Mouse (Mus musculus) cerebellum, postnatal 14 days (tissue): Measurements from ENCODE around the gene Sec31b.

ENCODE experiments used
- DNase-seq, 2 experiments: peaks; one replicate each; pipeline ENCODE4 v3.0.0; 2021; ENCODE audit warnings: mixed read lengths in 2 of 2

The Sec31b gene

DNA sequence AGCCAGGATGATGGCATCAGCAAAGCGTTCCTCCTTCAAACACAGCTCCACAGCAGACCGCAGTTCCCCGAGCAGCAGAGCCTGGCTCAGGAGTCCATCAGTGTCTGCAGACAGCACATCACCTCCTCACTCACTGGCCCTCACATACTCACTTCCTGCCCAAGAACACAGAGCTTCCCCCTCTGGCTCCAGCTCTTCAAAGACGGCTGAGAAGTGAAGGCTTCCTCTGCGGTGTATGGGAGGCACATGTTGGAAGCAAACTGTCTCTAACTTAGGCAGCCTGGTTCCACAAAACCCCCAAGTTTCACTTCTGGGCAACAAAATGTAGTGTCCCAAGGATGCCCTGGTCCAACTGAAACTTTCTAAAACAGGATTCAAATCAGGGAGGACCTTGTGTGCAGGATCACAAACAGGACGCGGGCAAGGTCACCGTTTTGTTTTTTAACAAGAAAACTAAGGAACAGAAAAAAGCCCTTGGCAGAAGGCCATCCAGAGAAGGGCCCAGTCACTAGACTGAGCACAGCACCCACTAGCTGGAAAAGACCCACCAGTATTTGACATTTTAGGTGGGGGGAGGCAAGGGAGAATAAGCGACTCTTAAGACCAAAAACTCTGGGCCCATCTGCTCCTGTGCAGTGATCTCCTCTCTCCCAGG lies 20.0 kb downstream of the Sec31b start:
- DNase-seq = no peak

DNA sequence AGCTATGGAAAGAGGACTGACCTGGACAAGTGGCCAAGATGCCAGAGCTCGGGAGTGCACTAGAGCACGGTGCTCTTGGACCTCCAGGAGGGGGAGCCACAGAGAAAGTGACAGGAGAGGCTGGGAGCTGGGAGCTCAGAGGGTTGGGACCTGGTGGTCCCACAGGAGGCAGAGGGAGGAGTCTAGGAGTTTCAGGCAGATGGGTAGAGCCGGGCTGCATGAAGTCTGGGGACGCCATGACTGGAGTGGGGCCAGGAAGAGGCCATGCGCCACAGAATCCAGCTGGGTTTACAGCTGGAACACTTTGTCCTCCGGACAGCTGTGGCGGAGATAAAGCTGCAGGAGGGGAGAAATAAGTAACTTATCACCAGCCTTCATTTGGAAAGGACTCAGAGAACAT lies 26.5 kb downstream of the Sec31b start:
- peak in 1 of 2 experiments; percentile 27 for DNase-seq

DNA sequence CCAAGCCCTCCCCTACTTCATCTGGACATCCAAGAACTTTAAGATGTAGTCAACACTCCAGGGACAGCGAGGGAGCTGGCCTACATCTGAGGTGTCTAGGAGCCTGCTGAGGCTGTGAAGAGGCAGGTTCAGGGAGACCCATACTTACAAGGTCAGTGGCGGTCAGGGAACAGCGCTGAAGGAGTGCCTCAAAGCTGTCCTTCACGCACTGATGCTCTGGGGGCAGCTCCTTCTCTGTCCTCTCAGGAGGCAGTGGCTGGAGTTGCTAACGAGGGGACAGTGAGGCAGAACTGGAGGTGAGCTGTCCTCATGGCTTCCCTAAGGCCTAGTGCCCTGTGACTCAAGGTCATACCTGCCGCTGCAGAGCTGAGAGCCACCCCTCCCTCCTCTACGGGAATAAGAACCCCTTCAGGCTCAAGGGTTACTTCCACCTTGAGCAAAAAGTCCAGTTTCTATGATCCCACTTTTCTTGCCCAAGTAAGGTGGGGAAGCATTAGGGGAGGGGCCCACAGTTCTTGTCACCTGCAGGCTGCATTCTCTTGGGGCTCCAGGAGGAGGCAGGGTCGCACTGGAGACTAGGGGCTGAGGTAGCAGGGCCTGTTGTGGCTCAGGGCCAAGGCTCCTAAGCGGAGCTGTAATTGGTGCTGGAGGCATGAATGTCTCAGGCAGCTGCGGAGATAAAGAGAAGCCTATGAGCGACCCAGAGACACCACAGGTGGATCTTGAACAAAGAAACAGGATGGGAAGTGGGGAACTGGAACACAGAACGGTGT lies 27.5 kb downstream of the Sec31b start:
- peak in 1 of 2 experiments; percentile 30 for DNase-seq

DNA sequence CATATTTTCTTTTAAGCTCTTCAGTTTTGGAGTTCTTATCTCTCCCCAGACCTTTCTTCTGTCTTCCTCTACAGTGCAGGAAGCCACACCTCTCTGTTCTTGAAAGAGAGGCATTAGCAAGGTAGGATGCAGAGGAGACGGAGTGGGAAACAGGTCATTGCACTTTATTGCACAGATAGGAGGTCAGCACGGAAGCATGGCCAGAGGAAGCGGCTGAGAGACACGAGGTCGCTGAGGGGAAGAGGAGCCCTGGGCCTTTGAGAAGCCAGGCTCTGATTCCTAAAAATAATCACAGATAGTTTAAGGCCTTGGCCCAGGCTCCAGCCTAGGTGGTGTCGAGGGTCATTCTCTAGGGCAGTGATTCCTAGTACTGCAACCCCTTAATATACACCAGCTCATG lies 29.9 kb downstream of the Sec31b start:
- DNase-seq = no peak

DNA sequence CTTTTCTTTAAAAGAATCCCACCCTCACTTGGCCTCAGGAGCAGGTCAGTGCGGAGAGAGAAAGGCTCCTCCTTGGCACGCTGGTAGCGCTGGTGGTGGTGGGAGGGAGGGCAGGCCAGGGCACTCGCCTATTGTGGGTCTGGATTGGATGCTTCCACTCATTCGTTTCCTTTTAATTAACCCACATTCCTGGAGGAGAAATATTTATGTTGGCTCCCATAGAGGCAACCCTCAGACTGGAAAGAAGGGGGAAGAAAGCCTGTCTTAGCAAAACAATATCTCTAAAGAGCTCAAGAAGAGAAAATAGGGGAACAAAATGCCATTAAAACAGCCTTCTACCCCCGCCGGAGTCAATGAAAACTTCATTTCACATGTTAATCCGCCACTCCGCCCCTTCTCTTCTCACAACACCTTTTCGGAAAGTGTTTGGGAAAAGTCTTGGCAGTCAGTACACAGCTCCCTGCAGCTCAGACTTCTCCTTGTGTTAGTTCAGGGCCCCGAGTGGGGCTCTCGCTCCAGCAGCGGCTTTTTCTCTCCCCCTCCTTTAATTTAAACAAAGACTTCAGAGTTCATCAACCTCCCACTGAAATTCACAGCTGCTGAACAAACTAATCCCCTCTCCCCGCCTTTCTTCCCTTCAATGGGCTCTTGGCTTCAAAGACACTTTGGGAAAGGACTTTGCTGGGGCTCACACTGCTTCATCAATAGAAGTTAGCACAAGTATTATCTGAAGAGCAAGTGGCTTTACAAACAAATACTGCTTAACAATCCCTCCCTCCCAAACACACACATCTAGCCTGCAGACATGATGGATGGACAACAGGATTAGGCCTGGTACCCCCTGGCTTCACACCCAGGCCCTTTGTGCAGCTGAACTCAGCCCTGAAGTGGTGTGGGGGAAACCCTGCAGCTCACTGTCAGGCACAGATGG lies 30.9 kb downstream of the Sec31b start:
- no peak for DNase-seq

DNA sequence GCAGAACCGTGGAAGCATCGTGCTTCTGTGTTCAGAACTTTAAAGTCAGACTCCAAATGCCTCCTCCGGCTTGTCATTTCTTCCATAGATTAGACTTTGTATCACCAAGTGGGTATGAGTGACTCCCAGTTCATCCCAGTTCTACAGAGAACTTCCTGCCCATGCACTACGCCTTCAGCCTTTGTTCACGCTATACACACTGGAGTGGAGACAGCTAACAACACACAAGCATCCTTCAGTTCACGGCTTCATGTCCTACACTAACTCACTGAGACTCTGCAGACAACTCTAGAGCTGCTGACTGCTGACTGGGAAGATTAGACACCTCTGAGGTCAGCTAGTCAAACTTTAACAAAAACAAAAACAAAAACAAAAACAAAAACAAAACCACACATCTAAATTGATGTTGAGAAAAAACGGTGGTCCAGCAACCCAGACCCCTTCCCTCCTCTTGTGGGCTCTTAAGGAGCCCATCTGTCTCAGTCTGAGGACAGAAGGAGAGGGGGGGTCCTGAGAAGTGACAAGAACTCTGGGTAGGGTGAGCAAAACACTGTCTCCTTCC lies 31.7 kb downstream of the Sec31b start:
- DNase-seq = no peak

DNA sequence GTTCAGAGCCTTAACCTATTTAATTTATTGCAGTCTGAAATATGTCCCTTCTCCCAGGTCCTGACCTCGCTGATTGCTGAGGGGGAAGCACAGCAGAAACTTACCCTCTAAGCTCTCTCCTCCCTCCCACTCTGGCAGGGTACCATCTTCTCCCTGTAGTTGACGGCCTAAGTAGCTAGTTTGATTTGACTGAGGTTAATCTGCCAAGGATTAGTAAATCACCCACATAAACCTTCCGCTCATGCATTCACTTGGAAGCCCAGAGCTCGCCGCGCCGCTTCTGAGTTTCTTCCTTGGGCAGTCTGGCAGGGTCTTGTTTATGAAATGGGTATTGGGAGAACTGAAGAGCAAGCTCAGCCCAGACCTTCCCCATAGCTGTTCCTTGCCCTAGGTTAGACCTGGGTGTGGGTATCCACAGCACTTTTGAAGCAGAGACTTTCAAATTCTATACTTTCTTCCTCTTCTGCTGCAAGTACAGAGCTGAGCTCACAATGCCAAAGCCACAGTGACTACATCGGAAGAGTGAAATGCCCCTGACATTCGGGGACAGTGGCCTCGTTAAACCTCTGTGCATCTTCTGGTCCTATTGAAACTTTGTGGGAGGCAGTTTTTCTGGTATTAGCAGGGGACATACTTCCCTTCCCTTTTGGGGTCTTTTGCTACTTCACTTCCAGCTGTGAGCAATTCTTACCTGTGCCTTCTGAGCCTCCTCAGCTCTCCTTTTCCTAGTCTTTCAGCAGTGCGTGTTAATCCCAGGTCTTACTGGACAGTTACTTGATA lies 32.4 kb downstream of the Sec31b start:
- DNase-seq = no peak

DNA sequence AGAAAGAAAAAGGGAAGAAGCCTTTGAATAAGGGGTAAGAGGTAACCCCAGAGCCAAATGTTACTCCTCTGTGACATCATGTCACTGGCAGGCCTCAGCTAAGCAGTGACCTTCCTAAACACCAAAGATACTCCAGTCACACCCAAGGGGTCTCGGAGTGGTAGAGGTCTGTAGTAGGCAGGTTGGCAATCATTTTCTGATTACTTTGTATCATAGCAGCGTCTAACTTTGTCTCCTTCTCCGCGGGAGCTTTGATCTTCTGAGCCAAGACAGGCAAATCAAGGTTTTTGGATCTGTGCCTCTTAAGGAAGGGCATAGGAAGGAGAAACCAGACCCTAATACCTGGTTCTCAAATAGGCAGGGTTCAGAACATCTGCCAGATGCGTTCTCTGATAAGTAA lies 33.1 kb downstream of the Sec31b start:
- DNase-seq = no peak

DNA sequence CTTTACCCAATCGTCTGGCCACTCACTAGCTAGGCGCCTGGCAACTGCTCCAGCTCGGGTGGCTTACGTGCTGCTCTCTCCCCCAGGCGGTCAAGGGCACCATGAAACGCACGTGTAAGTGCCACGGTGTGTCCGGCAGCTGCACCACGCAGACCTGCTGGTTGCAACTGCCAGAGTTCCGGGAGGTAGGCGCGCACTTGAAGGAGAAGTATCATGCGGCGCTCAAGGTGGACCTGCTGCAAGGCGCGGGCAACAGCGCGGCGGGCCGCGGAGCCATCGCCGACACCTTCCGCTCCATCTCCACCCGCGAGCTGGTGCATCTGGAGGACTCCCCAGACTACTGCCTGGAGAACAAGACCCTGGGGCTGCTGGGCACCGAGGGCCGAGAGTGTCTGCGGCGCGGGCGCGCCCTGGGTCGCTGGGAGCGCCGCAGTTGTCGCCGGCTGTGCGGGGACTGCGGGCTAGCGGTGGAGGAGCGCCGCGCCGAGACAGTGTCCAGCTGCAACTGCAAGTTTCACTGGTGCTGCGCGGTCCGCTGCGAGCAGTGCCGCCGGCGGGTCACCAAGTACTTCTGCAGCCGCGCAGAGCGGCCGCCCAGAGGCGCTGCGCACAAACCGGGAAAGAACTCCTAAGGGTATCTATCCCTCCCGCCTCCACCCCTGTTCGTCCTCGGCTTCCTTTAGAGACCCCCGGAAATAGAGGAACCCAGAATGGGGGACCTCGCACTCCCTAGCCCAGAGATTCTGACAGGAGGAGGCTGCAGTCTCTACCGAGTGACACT lies 34.0 kb downstream of the Sec31b start:
- DNase-seq = peak; percentile 12 to 13

DNA sequence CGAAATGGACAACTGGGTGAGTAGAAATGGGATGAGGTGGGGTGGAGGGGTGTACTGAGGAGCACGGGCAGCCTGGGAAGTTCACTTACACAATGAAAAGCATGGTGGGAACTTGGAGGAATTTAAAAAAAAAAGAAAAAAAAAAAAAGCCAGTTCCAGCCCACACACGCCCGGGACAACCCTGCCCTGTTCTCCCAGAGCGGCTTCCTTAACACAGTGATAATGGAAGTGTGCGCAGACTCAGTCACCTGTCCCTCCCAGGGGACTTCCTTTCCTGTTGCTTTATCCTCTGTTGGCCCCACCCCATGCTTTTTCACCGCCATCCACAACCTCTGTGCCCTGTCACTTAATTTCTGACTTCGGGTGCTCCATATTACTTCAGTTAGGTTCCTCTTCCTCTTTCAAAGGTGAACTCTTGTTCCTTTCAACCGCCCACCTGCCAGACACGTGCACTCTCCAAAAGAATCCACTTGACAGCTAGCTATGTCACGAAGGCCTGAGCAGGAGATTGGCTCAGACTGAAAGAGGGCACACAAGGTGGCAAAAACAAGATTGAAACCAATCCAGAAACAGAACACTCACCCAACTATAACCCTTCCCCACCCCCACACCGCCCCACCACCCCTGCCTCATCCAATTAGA lies 35.0 kb downstream of the Sec31b start:
- no peak for DNase-seq

DNA sequence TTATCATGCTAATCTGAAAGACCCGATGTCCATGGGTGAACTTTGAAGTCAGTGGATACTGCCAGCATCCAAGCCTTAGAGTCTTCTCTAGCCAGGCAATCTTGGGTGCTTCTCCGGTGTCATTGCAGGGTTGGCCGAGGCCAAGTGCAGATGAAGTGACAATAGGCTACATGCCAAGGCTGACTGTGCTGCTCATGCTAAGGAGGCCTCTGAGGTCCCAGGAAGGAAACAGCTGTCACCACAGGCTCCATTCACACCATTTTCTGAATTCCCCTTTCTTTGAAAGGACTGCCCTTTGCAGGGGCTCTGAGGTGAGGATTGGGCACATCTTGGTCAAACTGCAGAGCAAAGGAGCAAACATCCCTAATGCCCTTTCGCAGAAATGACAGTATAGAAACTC lies 42.9 kb downstream of the Sec31b start:
- DNase-seq = no peak

DNA sequence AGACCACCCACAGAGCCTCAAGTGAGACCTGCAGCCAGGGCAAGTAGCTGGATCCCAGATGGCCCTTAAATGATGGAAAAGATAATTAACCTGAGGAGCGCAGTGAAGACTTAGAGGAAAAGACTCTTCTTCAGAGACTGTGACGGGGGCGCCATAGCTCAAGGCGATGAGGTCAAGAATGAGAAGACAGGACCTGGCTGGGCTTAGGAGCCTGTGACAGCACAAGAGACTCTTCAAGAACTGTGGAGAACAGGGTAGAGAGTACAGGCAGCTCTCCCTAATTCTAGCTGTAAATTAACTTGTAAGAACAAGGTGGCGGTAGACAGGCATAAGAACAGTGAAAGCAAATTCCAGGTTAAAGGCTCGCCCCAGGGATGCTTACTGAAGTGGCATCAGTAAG lies 43.7 kb downstream of the Sec31b start:
- no peak for DNase-seq

DNA sequence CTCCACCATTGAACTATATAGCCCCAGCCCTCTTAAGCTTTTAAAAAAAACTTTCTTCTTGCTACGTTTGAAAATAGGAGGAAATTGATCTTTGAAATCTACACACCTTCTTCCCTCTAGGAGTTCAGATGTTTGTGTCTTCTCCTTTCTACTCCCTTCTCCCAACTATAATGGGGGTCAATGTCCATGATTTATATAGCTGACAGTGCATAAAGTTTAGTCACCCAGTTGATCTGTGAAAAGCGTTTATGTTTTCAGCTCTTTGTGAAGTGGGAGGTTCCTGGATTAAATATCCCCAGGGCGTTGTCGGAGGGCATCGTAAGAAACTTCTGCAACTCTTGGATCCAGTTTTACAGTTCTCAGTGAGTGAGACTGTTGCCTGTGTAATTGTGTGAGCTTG lies 45.4 kb downstream of the Sec31b start:
- no peak for DNase-seq

DNA sequence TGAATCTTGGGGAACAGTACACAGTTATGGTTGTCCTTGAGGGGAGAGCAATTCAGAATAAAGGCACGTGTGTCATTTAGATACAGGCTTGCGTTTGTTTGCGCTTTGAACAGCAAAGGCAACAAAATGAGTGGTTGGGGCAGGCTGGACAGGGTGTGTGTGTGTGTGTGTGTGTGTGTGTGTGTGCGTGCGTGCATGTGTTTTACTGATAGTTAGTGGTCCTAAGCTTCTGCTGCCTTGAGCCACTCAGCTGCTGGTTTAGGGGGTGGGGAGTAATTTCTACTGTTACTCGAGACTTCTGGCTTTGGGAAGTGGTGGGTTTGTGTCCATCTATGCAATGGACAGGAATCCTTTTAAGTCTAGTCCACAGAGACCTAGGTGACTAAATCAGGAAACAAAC lies 46.7 kb downstream of the Sec31b start:
- DNase-seq = no peak

DNA sequence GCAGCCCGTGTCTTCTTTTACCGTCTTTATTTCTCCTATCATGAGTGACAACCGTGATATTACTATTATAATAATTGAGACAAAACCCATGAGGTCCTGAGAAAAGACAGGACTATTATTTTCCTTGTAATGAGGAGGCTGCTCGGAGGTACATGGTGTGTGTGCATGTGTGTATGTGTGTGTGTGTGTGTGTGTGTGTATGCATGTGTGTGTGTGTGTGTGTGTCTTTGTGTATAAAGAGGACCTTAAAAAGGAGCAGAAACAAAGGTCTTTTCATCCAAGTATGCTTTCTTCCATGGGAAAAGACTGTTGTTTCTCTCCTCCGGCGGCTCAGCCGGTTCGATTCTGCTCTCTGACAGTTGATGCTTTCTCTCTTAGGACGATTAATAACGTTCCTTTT lies 48.7 kb downstream of the Sec31b start:
- no peak for DNase-seq

DNA sequence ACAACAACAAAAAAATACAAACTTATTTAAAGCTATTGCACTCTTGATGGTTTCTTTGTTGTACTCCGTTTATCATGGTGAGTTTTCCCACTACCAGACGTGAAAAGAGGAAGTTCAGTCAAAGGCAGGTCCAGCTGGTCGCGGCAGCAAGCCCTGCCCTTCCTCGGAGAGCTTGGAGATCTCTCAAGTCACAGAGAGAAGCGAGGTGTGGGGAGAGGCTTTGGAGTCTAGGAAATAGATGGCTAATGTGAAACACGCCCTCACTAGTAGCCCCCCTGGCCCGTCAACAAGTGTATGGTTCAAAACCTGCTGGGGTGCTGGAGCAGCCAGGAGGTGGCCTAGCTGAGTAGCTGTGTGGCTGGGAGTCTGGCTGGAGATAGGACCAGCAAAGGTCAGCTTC lies 49.2 kb downstream of the Sec31b start:
- DNase-seq = no peak

DNA sequence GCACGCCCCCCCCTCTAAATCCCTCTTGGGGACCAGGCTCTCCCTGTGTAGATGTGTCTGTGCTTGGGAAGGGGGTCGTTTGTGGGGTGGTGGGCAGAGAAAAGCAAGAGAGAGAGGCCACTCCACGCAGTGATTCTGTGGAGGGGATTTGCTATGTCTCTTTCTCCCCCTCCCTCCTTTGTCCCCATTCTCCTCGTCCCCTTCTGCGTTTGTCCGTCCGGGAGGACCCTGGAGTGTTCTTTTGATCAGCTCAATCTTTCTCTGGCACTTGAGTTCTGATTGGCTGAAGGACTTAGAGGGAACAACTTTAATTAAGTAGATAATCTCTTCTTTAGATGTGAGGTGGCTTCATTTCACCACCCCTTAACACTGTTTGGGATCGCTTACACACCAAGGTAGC lies 52.5 kb downstream of the Sec31b start, which contains the start of gene Wnt8b:
Wnt8b (plus strand) TSS at position 345 of the 400 bp plus-strand sequence.
- DNase-seq = no peak

DNA sequence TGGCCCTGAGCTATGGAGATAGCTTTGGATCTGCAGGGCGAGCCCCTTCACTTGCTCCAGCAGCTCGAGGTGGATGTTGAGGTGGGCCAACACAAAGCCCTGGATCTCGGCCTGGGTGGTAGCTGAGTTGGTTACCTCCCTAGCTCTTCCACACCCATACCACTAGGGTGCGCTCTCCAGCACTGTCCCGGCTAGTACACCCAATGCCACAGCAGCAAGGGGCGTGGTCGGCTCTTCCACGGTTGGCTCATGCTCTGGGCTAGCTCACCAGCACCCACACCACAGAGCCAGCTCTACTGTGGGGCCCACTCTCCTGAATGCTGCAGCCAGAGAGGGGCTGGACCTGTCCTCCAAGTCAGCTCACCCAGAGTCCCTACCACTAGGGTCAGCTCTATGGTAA lies 58.4 kb downstream of the Sec31b start:
- DNase-seq = peak; percentile 9 to 24

DNA sequence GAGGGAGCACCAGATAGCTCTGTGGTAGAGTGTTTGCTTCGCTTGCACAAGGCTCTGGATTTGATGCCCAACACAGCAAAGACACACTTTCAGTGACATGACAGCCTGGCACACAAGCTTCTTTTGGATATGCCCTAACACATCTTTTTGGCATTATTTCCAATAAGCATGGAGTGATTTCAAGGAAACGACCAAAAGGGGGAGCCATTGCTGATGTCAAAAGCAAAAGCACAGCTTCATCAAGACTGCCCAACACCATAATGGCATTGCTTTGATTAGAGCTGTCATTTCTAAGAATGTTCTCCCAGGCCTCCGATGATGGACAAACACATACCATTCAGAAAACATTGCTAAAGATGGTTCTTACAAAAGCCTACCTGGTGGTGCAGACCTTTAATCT lies 69.1 kb downstream of the Sec31b start:
- DNase-seq = peak; percentile 15 to 22

DNA sequence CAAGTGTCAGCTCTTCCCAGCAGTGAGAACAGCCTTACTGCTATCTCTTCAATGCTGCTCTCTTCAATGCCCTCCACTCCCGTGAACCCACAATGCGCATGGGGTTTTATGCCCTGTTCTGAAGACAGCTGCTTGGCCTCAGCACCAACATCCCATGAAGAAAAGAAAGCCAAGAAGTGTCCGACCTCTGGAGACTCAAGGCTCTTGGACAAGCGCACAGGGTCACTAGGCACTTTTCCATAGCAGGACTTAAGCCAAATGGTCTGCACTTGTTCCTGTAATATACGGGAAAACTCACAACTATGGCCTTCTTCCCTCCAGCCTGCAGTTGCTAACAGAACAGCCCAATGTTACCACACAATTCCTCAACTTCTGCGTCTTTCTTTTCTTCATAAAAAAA lies 70.4 kb downstream of the Sec31b start:
- no peak for DNase-seq

DNA sequence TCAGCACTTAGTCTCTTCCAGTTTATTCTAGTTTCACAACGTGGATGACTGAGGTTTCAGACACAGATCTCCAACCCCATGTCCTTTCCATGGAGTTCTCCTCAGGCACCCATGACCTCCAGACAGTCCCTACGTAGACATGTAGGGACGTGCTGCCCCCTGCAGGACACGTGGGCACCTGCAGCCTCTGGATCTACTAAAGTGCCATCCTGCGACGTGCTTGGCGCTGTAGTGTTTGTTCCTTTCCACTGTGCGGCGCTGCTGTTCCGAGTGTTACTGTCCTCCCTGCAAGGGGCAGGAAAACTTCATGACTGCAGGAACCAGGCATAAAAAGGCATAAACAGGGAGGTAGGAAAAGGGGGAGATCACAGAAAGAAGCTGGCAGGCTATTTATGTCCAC lies 71.5 kb downstream of the Sec31b start:
- DNase-seq = peak; percentile 77 to 91
